Mouse (Mus musculus) small intestine, adult 2 months (tissue): ENCODE results near the gene Sel1l.

Experiments used
- CTCF ChIP-seq: fragments of 200-500 bp; IDR thresholded peaks from 2 replicates; pipeline ENCODE4 v1.5.1; 2012; ENCODE audit warnings: low read depth, mild to moderate bottlenecking, control low read depth, inconsistent platforms, low read length, moderate library complexity, mixed read lengths; ENCODE audit not compliant: insufficient replicate concordance, insufficient read length; ENCODE audit errors: extremely low read depth
- POLR2A ChIP-seq: fragments of 200-500 bp; IDR thresholded peaks from 2 replicates; pipeline ENCODE4 v1.6.1; 2012; ENCODE audit warnings: low read depth, mild to moderate bottlenecking, control low read depth, inconsistent platforms, low read length, moderate library complexity

DNA sequence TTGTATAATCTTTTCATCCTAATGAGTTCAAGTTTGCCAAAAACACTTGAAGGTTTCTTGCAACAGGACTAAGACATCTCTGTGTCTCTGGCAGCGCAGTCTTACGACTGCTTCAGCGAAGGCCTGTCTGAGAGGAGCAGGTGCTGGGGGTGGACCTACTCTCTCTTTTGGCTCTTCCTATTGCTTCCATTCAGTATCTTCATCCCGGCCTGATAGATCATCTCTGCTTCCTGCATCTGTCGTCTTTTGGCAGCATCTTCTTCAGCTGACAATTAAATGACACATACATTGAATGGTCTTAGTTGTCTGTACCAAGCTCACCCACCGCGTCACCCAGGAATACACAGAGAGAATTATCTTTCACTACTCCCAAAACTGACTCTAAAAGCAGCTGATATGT is 17.5 kb downstream of the Sel1l start:
- TF ChIP-seq POLR2A = no peak
- no peak for TF ChIP-seq CTCF
